Mouse (Mus musculus): Measurements from ENCODE around the gene Sp3. TPM values are rescaled to one million over a fixed set of nuclear protein-coding genes. Genes with fewer than 3 reads are reported as not detected.
A peak's percentile ranks its signal among the peaks of the same experiment; 100 is the strongest.
"Not testable (repeated sequence)": the region's sequence is repeated elsewhere in the genome, so short reads cannot be mapped to it uniquely, and the experiment has no call there.

Sp3 gene
- total RNA-seq, 1 experiment from 2014 or later, result 139 TPM

DNA sequence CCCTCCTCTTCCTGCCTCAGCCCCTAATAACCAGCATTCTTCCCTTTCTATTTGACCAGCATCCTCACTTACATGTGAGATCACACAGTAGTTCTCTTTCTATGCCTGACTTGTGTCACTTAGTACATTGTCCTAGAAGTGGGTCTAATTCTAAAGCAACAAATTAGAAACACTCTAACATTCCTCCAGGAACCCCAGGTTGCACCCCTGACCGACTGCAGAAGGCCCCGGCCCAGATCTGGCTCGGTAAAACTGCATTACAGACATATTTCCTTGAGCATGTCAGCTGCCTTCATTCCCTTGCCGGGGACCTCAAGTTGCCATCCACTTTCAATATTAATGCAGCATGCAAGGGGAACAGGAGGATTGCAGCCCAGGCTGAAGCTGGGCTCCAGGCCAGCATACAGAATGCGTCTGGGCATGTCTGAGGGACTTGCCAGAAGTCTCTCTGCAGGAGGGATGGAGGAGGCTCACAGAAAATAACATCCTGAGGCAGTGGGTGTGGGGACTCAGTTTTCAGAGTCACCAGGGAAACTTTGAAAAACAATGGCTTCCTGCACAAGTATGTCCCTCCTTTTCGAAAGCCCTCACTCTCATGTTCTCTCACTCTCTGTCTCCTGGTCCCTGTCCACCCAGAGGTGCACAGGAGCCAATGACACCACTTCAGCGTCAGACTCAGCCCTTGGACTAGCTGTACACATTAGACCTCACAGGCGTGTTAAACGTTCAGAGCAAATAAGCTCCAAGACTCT is 15.3 kb upstream of the Sp3 start:
- ATAC-seq (replicated peaks; ENCODE audit: low read depth, poor library complexity, severe bottlenecking), result no peak; the same call in 1 of the 2 replicates

DNA sequence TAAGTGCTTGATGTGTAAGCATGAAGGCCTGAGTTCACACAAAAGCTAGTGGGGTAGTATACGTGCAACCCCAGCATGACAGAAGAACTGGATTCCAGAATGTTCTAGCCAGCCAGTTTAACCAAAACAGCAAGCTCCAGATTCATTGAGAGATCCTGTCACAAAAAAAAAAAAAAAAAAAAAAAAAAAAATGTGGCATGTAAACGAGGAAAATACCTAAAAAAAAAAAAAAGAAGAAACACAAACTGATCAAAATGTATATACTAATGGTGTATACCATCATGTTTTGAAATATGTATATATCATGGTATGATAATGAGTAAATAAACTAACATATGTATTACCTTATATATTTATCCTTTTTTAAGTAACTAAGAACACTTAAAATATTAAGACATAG is 13.9 kb upstream of the Sp3 start:
- no peak for ATAC-seq (replicated peaks; ENCODE audit: low read depth, poor library complexity, severe bottlenecking)

DNA sequence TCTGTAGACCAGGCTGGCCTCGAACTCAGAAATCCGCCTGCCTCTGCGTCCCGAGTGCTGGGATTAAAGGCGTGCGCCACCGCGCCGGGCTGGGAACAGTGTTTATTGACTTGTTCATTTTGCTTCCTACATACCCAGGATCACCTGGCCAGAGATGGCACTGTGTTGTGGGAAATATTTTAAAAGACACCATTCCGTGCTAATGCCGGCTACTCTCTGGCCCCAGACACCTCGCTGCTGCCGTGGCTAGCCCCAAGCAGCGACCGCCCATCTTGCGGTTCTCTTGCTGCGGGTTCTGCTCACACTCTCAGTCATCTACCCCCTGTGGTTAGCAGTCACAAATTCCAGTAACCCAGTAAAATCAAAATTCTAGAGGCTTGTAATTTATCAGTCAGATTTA is 12.3 kb upstream of the Sp3 start:
- ATAC-seq (replicated peaks; ENCODE audit: low read depth, poor library complexity, severe bottlenecking), result no peak

DNA sequence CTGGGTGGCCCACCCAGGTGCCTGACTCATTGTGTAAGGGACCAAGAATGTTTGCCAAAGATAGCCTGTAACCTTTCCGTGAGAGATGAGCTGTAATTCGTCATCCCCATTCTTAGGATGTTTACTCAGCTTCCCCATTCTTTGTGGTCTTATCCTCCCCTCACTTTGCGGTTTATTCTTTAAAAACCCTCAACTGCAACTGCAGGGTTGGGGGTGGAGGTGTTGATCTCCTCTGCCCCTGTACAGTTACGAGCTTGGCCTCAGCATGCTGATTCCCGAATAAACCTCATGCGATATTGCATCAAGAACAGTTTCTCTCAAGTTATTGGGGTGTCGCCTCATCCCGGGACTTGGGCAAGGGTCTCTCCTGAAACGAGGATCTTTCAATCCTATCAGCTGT is 8.7 kb upstream of the Sp3 start:
- ATAC-seq (replicated peaks; ENCODE audit: low read depth, poor library complexity, severe bottlenecking), result not testable (repeated sequence)

DNA sequence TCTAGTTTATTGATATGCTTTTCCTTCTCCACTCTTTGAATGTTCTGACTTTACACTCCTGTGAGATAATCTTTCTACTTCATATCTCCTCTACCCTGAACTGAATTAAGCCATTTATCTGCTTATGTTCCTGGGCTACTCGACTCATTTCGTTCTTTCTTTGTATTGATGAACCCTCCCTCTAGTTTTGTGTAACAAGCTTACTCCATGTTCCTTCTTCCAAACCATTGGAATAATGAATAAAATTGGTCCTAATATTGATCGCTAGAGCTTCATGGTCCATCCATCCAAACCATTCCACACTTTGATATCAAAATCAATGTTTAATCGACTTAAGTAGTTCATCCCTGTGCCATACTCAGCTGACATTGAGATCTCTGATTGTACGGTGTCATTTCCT is 6.4 kb upstream of the Sp3 start, which contains the start of gene Gm11084:
TSS of gene Gm11084 (minus strand) at position 101 of the 400 bp plus-strand sequence.
- ATAC-seq (replicated peaks; ENCODE audit: low read depth, poor library complexity, severe bottlenecking), result no peak

DNA sequence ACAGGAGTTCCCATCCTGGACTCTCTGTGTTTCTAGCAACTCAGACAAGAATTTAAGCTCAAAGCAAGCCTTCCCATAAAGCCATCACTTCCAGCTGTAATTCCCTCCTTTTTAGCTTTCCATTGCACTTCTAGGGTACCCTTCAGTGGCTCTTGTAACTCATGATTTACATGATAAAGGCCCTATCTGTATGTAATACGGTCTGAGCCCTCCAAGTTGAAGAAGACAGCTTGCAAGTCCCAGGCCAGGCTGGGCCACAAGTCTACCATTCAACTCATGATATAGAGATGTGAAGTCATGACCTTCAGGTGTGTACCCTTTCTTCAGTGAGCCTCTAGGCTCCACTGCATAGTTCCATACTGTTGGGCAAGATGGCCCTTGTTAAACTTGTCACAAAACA is 5.3 kb upstream of the Sp3 start:
- no peak for ATAC-seq (replicated peaks; ENCODE audit: low read depth, poor library complexity, severe bottlenecking)

DNA sequence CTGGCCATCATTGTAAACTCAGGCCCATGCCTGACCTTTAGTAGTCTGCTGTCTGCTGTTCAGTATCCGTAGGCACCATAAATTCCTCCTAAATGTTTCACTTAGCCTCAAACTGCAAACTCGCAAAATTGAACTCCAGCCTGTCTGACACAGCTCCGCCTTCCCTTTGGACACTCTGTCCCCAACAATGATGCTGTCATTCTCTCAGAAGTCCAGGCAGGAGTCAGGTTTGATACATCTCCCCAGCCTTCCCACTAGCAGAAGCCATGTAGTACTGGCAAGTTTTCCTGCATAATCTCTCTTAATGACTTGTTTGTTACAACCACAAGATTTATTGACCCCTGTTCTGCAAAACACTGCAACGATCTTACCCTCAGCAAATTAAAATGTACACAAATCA is 4.6 kb upstream of the Sp3 start:
- no peak for ATAC-seq (replicated peaks; ENCODE audit: low read depth, poor library complexity, severe bottlenecking)

DNA sequence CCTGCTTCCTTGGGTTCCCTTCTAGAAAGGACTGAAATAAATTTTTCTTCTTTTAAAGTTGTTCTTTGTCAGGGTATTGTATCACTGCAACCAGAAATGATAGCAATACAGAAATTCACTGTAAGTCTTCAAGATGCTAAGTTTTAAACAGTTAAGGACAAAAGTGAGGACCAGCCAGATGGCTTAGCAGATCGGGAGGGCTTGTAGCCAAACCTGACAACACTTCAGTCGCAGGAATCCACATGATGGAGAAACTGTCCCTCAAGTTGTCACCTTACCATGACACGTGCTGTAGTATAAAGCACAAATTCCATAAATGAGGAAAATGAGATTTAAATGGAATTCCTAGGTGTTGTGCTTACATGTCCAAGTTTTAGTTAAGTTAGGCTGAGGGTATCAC is 3.0 kb upstream of the Sp3 start:
- no peak for ATAC-seq (replicated peaks; ENCODE audit: low read depth, poor library complexity, severe bottlenecking)

DNA sequence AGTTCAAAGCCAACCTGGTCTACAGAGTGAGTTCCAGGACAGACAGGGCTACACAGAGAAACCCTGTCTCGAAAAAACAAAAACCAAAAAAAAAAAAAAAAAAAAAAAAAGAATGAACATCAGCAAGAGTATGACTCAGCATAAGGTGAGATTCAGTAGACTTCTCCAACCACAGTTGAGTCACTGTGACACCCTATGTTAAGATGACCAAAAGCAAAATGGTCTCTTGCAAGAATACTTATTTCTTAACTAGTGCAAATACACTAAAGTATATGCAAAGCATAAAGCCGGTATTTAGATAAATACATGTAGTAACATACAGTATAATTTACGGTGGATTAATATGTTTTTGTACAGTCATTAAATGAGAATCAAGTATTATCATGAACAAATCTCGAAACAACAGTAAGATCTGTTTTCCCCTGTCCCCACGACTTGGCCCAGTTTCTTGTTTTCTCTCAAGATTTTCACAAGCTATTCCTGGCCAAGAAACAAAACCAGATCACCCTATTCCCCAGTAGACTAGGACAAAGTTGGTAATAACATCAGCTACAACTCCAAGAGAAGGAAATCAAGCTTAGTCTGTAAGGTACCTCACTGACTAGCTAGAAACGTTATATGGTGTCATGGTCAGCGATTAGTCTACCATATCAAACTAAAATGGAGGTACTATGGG is 2.0 kb upstream of the Sp3 start:
- ATAC-seq (replicated peaks; ENCODE audit: low read depth, poor library complexity, severe bottlenecking), result no peak

DNA sequence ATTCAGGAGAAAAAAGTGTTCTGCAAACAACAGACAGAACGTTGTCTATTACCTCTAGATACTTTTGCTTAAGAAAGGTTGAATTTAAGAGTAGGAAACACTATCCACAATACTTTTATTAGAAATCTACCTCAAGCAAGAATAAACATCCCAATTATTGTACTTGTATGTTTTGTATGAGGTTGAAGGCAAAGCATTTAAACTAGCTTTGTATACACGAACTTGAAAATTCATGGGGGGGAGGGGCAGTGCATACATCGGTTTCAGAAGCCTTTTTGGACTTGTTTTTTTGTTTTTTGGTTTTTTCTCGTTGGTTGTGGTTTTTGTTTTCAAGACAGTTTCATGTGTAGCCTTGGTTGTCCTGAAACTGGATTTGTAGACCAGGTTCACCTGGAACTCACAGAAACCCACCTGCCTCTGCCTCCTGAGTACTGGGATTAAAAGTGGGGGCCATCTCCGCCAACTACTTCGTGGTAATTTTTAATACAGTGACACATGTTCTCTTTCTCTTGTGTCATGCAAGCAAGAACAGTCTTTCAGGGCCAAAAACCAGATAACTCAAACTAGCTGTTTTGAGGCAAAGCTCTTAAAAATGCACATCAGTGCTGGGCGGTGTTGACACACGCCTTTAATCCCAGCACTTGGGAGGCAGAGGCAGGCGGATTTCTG is 1.3 kb upstream of the Sp3 start:
- no peak for ATAC-seq (replicated peaks; ENCODE audit: low read depth, poor library complexity, severe bottlenecking)

DNA sequence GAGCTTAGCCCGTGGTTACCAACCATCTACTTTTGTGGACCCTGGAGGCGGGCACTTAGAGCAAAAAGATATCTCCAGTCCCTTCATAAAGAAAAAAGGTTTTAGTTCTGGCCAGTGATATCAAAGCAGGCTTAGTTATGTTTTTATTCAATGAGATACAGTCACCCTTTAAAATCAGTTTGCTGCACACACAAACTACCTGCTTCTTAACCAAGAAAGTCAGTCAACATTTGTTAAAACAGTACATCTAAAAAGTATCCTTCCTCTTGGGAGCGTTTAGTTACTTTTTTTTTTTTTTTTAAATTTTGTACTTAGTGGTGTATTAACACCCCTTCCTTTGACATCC is 802 bp upstream of the Sp3 start:
- no peak for ATAC-seq (replicated peaks; ENCODE audit: low read depth, poor library complexity, severe bottlenecking)

DNA sequence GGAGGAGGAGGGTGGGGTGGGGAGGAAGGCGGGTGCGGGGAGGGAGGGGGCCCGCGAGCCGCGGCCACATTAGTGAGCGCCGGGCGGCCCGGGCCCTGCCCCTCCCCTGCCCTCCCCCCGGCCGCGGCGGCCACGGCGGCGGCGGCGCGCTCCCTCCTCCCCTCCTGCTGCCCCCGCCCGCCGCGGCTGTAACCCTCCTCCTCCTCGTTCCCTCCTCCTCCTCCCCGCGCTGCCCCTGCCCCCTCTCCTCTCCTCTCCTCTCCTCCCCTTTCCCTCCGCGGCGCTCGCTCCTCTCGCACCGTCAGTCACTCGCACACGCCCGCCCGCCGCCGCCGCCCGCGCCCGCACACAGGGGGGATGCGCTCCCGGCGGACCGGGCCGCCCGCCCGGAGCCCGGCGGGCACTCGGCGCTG is 581 bp downstream of the Sp3 start:
- peak; percentile 54 for ATAC-seq (replicated peaks; ENCODE audit: low read depth, poor library complexity, severe bottlenecking)

DNA sequence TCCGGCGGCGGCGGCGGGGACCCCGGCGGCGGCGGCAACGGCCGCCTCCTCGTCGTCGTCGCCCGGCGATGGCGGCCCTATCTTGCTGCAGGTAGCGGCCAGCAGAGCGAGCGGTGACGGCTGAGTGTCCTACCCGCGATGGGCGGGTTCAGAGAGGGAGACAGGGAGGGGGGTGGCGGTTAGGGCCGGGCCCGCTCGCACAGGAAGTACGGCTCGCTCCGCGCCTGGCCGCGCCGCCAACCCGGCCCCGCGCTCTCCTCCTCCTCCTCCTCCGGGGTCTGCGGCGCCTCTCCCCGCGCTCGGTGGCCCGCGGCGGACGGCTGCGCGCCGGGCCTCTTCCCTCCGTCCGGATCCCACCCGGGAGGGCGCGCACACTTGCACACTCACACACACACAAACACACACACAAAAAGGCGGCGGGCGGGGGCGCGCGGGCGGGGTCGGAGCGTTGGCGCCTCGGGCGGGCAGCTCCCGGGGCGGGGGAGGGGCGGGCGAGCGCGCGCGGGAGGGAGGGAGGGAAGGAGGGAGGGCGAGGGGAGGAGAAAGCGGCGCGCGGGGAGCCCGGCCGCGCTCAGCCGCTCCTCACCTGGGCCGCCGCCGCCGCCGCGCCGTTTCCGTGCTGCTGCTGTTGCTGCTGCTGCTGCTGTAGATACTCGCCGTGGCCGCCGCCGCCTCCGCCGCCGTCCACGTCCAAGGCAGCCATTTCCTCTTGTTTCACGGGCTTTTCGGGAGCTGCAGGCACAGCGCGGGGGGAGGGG is 1.2 kb downstream of the Sp3 start:
- peak; percentile 72 for ATAC-seq (replicated peaks; ENCODE audit: low read depth, poor library complexity, severe bottlenecking)

DNA sequence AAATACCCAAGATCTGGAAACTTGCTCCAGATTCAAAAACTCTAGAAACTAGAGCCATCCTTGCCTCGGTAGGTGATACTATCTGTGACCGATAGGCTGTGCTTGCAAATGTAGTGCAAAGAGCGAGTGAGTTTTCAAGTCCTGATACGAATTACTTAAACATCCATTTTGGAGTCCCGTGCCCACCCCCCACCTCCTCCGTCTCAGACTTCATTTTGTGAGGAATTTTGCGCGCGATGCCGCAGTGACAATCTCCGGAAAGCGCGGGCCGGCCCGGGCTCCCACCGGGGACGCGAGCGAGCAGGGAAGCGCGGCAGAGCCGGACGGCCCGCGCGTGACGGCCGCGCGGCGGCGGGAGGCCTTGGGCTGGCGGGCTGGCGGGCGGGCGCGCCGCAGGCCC is 1.8 kb downstream of the Sp3 start:
- no peak for ATAC-seq (replicated peaks; ENCODE audit: low read depth, poor library complexity, severe bottlenecking)

DNA sequence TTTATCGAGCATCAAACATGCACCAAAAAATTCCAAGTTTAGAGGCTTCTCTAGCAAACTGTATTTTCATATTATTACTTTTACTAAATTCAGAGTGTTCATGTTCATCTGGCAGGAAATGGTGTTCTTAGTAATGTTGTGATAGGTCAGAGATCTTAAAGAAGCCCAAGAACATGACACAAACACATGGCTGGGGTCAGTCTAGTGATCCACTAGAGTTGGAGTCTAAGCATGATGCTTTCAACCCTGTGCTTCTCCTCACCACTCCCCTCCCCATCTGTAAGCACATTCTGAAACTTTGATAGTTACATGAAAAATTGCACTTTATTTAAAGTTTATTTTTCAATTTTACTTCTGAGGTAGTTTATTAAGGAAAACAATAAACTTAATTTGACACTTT is 3.0 kb downstream of the Sp3 start:
- ATAC-seq (replicated peaks; ENCODE audit: low read depth, poor library complexity, severe bottlenecking), result no peak

DNA sequence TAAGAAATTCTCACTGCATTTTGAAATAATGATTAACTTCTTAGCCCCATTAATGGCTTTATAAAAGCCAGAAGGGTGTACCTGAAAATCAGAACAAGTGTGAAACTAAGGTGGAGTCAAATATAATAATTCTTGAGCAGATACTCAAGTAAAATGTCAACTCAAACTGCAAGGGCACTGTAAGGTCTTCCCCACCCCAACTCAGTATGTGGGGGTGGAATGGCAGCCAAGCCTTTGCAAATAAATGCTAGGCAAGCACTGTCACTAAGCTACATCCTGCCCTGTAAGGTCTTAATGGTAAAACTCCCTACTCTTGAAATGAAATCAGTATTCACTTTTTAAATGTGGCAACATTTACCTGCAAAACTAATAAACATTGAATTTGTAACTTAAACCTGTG is 4.2 kb downstream of the Sp3 start:
- no peak for ATAC-seq (replicated peaks; ENCODE audit: low read depth, poor library complexity, severe bottlenecking)

DNA sequence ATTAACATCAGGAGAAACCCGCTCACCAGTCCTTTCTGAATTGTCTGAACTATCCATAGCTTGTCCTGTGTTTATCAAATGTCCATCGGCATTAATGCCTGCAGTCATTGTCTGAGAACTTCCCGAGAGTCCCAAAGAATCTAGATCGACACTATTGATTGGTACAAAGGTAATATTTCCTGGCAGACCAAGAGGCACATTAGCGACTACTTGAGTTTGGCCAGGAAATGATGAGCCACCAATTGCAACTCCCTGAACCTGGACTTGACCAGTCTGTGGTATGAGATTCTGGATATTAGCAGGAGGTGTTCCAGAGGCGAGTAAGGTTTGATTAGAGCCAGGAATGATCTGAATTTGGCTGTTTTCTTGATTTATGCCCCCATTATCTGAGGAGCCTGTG is 9.4 kb downstream of the Sp3 start:
- no peak for ATAC-seq (replicated peaks; ENCODE audit: low read depth, poor library complexity, severe bottlenecking)

DNA sequence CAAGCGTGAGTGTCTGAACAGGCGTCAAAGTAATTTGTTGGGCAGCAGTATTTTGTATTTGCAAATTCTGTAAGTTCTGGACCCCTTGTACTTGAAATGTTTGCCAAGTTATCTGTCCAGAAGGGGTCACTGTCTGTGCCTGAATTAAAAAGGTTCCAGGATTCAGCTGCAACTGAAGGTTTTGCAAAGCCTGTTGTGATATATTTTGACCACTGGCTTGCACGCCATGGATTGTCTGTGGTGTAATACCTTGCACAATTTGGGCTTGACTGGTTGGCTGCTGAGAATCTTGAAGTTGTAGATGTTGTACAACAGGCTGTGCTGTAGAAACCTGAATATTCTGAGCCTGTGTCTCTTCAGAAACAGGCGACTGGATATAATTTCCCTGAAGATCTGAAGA is 9.9 kb downstream of the Sp3 start:
- ATAC-seq (replicated peaks; ENCODE audit: low read depth, poor library complexity, severe bottlenecking), result peak; percentile 36; the same call in 1 of the 2 replicates

DNA sequence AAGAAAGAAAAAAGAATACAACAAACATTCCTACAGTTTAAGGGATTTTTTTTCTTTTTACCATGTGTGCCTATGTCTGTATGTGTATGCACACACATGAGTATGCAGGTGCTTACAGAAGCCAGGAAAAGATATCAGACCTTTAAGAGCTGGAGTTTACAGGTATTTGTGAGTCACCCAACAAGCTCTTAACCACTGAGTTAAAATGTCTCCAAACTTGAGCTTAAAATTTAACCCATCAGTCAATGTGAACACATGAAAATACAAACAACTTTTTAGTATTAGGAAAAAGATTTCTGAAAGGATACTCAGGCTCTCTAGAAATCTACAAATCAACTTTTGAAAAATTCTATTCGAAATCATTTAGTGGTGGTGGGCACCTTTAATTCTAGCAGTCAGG is 11.7 kb downstream of the Sp3 start:
- no peak for ATAC-seq (replicated peaks; ENCODE audit: low read depth, poor library complexity, severe bottlenecking)

DNA sequence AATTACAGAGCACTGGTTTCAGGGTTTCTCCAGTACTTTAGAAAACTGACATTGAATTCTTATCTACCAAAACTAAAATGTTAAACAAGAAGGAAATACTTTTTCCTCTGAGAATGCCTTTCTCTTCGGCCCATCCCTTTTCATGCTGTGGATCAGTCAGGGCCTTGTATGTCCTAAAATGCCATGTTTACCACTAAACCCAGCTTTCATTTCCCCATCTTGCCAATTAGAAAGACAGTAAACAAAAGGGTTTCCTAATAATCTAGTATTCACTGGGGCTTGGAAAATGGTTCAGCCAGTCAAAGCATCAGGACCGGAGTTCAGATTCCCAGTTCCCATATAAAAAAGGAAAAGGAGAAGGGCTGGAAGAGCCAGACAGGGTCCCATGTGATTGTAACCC is 14.8 kb downstream of the Sp3 start:
- no peak for ATAC-seq (replicated peaks; ENCODE audit: low read depth, poor library complexity, severe bottlenecking)

DNA sequence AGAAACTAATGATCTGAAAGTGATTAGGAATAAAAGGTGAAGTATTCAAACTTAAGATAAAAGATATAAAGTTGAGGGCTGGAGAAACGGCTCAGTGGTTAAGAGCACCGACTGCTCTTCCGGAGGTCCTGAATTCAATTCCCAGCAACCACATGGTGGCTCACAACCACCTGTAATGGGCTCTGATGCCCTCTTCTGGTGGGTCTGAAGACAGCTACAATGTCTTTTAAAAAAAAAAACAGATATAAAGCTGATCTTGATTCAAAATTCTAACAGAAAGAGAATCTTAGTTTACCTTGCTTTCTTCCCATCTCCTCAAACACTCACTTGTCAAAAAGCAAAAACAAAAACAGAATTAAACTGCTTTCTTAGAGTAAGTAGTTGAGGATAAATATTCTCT is 23.8 kb downstream of the Sp3 start:
- ATAC-seq (replicated peaks; ENCODE audit: low read depth, poor library complexity, severe bottlenecking), result no peak
